Mouse (Mus musculus): Measurements from ENCODE around the gene Pik3r5. TPM values are rescaled to one million over a fixed set of nuclear protein-coding genes. Genes with fewer than 3 reads are reported as not detected.

Pik3r5 gene
- polyA plus RNA-seq, 1 experiment from 2014 or later: 0.86 TPM

DNA sequence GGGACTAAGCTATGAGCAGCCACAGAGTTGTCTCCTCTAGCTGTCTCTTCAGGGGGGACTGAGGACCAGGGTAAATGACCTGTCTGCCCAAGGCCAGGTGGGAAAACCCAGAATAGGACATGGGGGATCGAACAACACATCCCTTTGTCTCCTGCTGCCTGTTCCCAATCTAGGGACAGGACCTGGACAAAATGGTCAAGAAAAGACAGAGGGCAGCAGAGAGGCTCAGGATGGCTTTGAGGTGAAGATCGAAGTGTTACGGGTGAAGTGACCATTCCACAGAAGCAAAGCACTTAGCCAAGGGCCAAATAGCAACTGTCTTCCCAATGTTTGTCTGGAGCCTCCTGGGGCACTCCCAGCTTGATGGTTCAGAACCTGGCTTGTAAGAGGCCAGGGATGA is 54.2 kb downstream of the Pik3r5 start:
- Histone ChIP-seq H3K36me3 (replicated peaks; ENCODE audit: insufficient read depth, low read length) (no peaks in the 10 kb centered on the region), H3K9me3 (ENCODE audit: low read length) (no peaks in the 10 kb centered on the region), H3K27ac (ENCODE audit: low read depth) (no peak overlapping the region), H3K4me1 (ENCODE audit: insufficient read depth) (no peaks in the 10 kb centered on the region), H3K4me3 (ENCODE audit: low read depth, low read length) (no peak overlapping the region), H3K4me2 (ENCODE audit: low read depth, low read length) (no peak overlapping the region), H3K27me3 (ENCODE audit: insufficient read depth, low read length) (0 out of 2 replicates have a peak, but pooled peaks cover 3% of the 10 kb centered on the region), H3K9ac (replicated peaks) (no peak overlapping the region)
- ATAC-seq (no peak), DNase-seq (no peak)
- 87% methylated on average over 3 of the region's 3 CpGs for WGBS (ENCODE audit: insufficient replicate concordance)
- TF ChIP-seq EP300 (IDR thresholded peaks at IDR 0.05; ENCODE audit: low read depth) (no peak), CTCF (IDR thresholded peaks at IDR 0.05; ENCODE audit: low read depth) (peak; percentile 27)

DNA sequence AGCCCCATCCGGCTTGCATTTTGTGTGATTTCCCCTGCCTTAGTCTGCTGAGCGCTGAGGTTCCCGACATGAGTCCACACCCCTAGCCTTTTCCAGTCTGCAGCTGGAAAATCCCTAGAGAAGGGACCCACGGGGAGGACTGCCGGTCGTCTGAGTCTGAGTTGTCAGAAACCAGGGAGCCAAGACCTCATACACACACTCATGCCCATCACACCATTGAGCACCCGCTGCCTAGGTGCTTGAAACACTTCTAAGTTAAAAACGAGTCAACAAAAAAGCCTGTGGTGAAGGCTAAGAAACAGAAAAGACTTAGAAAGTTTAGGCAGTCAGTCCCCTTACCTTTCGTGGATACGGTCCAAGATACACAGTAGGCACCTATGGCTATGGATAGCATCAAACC is 55.8 kb downstream of the Pik3r5 start:
- H3K4me3 ChIP-seq (ENCODE audit: low read depth, low read length): no peak overlapping the region
- H3K9me3 ChIP-seq (ENCODE audit: low read length): no peaks in the 10 kb centered on the region
- no peak overlapping the region for H3K4me2 ChIP-seq (ENCODE audit: low read depth, low read length)
- H3K36me3 ChIP-seq (replicated peaks; ENCODE audit: insufficient read depth, low read length): no peaks in the 10 kb centered on the region
- TF ChIP-seq CTCF (IDR thresholded peaks at IDR 0.05; ENCODE audit: low read depth) (no peak), EP300 (IDR thresholded peaks at IDR 0.05; ENCODE audit: low read depth) (no peak)
- WGBS (ENCODE audit: insufficient replicate concordance): 84% methylated on average over 10 of the region's 10 CpGs
- no peak overlapping the region for H3K9ac ChIP-seq (replicated peaks)
- 0 out of 2 replicates have a peak, but pooled peaks cover 3% of the 10 kb centered on the region for H3K27me3 ChIP-seq (ENCODE audit: insufficient read depth, low read length)
- no peaks in the 10 kb centered on the region for H3K4me1 ChIP-seq (ENCODE audit: insufficient read depth)
- no peak overlapping the region for H3K27ac ChIP-seq (ENCODE audit: low read depth)
- DNase-seq (no peak), ATAC-seq (no peak)

DNA sequence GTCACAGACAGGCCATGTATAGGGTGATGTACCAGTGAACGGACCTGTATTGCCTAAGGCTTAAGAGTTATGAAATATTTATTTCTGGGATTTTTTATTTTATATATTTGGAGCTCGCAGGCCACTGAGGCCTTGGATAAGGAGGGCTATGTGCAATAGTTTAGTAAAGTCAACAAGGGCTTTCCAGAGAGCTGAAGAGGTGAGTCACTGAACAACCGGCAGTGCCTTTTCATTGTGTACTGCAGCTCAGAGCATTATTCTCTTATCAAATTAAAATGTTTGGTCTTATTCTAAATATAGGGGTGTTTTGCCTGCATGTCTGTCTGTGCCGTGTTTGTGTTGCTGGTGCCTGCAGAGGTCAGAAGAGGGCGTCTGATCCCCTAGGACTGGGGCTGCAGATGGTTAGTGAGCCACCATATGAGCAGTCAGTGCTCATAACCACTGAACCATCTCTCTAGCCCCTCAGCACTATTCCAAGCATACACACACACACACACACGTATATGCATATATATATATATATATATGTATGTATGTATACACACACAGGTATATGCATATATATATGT is 56.4 kb downstream of the Pik3r5 start:
- Histone ChIP-seq H3K4me1 (ENCODE audit: insufficient read depth) (no peaks in the 10 kb centered on the region), H3K36me3 (replicated peaks; ENCODE audit: insufficient read depth, low read length) (no peaks in the 10 kb centered on the region), H3K9me3 (ENCODE audit: low read length) (no peaks in the 10 kb centered on the region), H3K9ac (replicated peaks) (no peak overlapping the region), H3K27me3 (ENCODE audit: insufficient read depth, low read length) (0 out of 2 replicates have a peak, but pooled peaks cover 3% of the 10 kb centered on the region), H3K27ac (ENCODE audit: low read depth) (no peak overlapping the region), H3K4me2 (ENCODE audit: low read depth, low read length) (no peak overlapping the region), H3K4me3 (ENCODE audit: low read depth, low read length) (no peak overlapping the region)
- ATAC-seq (no peak), DNase-seq (no peak)
- 60% methylated on average over 6 of the region's 6 CpGs for WGBS (ENCODE audit: insufficient replicate concordance)
- no peak for TF ChIP-seq EP300 (IDR thresholded peaks at IDR 0.05; ENCODE audit: low read depth)
- TF ChIP-seq CTCF (IDR thresholded peaks at IDR 0.05; ENCODE audit: low read depth): peak; percentile 23; the same call in 1 of the 2 replicates

DNA sequence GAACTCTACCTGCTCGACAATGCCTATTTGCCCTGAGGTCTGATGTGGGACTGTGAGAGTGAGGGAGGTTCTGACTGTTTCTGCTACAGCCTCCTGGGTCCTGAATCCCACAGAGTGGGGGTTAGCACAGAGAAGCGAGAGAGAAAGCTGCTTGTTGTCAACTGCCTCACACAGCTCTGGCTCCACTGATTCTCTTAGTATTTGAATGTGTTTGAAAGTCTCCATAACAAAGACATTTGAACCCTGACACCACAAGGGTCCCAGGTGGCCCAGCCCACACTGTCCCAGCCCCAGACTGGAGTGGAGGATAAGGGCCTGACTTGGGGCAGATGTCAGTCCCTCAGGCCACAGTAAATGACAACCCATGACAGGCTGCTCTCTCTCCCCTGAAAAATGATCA is 57.3 kb downstream of the Pik3r5 start:
- H3K27ac ChIP-seq (ENCODE audit: low read depth): no peak overlapping the region
- WGBS (ENCODE audit: insufficient replicate concordance): 70% methylated on average over 2 of the region's 2 CpGs

DNA sequence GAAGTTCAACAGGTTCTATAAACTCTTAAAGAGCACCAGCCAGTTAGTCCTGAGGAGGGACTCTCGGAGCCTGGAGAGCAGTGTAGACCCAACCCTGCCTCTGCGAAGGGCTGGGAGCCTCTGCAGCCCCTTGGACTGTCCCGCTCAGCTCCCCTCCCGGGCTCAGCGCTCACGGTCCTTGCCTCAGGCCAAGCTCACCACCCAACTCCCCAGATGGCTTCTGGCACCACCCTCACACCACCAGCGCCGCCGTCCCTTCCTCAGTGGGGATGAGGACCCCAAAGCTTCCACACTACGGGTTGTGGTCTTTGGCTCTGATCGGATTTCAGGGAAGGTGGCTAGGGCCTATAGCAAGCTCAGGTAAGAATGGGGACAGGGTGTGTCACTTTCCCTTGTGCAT is 60.7 kb downstream of the Pik3r5 start:
- H3K27me3 ChIP-seq (ENCODE audit: insufficient read depth, low read length): no peaks in the 10 kb centered on the region
- no peaks in the 10 kb centered on the region for H3K9me3 ChIP-seq (ENCODE audit: low read length)
- H3K4me2 ChIP-seq (ENCODE audit: low read depth, low read length): no peak overlapping the region
- no peak overlapping the region for H3K27ac ChIP-seq (ENCODE audit: low read depth)
- ATAC-seq: no peak
- WGBS (ENCODE audit: insufficient replicate concordance): 84% methylated on average over 11 of the region's 11 CpGs
- no peak overlapping the region for H3K9ac ChIP-seq (replicated peaks)
- peaks cover 5% of the 10 kb centered on the region; the same call in 1 of the 2 replicates for H3K4me1 ChIP-seq (ENCODE audit: insufficient read depth)
- no peak overlapping the region for H3K4me3 ChIP-seq (ENCODE audit: low read depth, low read length)
- H3K36me3 ChIP-seq (replicated peaks; ENCODE audit: insufficient read depth, low read length): no peaks in the 10 kb centered on the region
- no peak for DNase-seq
- TF ChIP-seq EP300 (IDR thresholded peaks at IDR 0.05; ENCODE audit: low read depth) (no peak), CTCF (IDR thresholded peaks at IDR 0.05; ENCODE audit: low read depth) (no peak)

More for the DNA sequence above, 57.3 kb downstream of the Pik3r5 start:
- ATAC-seq (no peak), DNase-seq (no peak)
- H3K9me3 ChIP-seq (ENCODE audit: low read length): no peaks in the 10 kb centered on the region
- no peak overlapping the region for H3K4me2 ChIP-seq (ENCODE audit: low read depth, low read length)
- no peak overlapping the region for H3K4me3 ChIP-seq (ENCODE audit: low read depth, low read length)
- no peaks in the 10 kb centered on the region for H3K36me3 ChIP-seq (replicated peaks; ENCODE audit: insufficient read depth, low read length)
- no peaks in the 10 kb centered on the region for H3K4me1 ChIP-seq (ENCODE audit: insufficient read depth)
- 0 out of 2 replicates have a peak, but pooled peaks cover 3% of the 10 kb centered on the region for H3K27me3 ChIP-seq (ENCODE audit: insufficient read depth, low read length)
- H3K9ac ChIP-seq (replicated peaks): no peak overlapping the region
- no peak for TF ChIP-seq EP300 (IDR thresholded peaks at IDR 0.05; ENCODE audit: low read depth)
- no peak for TF ChIP-seq CTCF (IDR thresholded peaks at IDR 0.05; ENCODE audit: low read depth)

DNA sequence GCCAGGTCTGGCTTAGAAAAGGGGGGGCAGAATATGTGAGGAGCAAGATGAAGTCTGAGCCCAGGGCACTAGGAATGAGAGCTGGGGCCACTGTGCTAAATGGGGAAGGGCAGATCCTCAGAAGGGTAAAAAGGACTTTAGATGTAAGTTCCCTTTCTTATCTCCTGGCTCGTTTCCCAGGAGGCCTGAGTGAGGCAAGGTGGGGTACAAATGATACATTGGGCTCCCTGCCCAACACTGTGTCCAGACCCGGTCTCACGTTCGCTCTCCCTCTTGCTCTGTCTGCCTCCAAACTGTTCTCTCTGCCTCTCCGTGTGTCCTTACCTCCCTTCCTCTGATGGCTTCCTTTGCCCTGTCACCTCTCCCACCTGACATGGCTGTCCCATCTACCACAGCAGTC is 61.8 kb downstream of the Pik3r5 start:
- DNase-seq (no peak), ATAC-seq (no peak)
- H3K4me3 ChIP-seq (ENCODE audit: low read depth, low read length): no peak overlapping the region
- TF ChIP-seq EP300 (IDR thresholded peaks at IDR 0.05; ENCODE audit: low read depth): no peak
- no peak for TF ChIP-seq CTCF (IDR thresholded peaks at IDR 0.05; ENCODE audit: low read depth)
- no peaks in the 10 kb centered on the region for H3K9me3 ChIP-seq (ENCODE audit: low read length)
- H3K36me3 ChIP-seq (replicated peaks; ENCODE audit: insufficient read depth, low read length): no peaks in the 10 kb centered on the region
- 69% methylated on average over 5 of the region's 5 CpGs for WGBS (ENCODE audit: insufficient replicate concordance)
- H3K4me1 ChIP-seq (ENCODE audit: insufficient read depth): peaks cover 5% of the 10 kb centered on the region; the same call in 1 of the 2 replicates
- no peaks in the 10 kb centered on the region for H3K27me3 ChIP-seq (ENCODE audit: insufficient read depth, low read length)
- no peak overlapping the region for H3K4me2 ChIP-seq (ENCODE audit: low read depth, low read length)
- no peak overlapping the region for H3K27ac ChIP-seq (ENCODE audit: low read depth)
- no peak overlapping the region for H3K9ac ChIP-seq (replicated peaks)

Data from liver, postnatal 0 days (tissue).